Mouse (Mus musculus) subcutaneous adipose tissue, adult 2 months (tissue): ENCODE results near the gene Rnf145. TPM values are rescaled to one million over a fixed set of nuclear protein-coding genes. Genes with fewer than 3 reads are reported as not detected.

Experiments used
- polyA plus RNA-seq: library from polyadenylated mRNA; depleted of rRNA; stranded (reverse); fragments of >200 nt; gene quantifications from 2 replicates; pipeline ENCODE4 v1.2.3, GENCODE M21; 2012; ENCODE audit warnings: low replicate concordance; rRNA removed

Rnf145 gene
- polyA plus RNA-seq, result 55.0 and 83.6 TPM in 2 replicates

DNA sequence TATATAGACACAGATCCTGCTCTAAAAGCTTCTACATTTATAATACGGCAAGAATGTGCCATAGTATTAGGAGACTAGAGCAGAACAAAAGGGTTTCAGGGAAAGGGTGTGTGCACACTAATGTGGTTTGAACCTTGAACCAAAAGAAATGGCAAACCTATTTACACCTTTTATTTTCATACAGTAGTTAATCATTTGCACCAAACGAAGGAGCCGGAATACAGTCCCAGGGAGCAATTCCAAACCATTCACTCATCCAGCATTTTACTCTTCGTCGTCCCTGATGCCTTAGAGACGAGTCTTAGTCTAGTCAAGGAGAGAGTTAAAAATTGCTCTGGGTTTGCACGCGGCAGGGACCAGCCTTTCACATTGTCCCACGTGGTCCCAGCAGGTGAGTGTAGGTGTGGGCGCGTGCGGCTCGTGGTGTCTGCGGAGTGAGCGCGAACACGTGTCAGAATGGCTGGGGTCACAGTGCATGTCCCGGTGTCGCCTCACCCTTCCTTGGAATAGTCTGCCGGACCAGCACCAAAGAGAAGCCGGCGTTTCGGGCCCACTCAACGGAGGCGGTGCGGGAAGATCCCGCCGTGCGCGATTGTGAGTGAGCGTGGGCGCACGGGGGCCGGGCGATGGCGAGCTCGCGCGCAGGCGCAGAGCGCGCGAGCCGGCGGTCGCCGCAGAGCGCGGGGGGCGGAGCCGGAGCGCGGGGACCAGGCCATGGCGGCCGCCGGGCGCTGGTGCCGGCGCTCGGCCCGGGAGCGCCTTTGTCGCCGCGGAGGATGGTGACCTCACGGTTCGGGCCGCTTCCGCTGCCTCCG, at the start of gene Rnf145:
Gene Rnf145 (plus strand): TSS at position 684 of the 815 bp plus-strand sequence.

DNA sequence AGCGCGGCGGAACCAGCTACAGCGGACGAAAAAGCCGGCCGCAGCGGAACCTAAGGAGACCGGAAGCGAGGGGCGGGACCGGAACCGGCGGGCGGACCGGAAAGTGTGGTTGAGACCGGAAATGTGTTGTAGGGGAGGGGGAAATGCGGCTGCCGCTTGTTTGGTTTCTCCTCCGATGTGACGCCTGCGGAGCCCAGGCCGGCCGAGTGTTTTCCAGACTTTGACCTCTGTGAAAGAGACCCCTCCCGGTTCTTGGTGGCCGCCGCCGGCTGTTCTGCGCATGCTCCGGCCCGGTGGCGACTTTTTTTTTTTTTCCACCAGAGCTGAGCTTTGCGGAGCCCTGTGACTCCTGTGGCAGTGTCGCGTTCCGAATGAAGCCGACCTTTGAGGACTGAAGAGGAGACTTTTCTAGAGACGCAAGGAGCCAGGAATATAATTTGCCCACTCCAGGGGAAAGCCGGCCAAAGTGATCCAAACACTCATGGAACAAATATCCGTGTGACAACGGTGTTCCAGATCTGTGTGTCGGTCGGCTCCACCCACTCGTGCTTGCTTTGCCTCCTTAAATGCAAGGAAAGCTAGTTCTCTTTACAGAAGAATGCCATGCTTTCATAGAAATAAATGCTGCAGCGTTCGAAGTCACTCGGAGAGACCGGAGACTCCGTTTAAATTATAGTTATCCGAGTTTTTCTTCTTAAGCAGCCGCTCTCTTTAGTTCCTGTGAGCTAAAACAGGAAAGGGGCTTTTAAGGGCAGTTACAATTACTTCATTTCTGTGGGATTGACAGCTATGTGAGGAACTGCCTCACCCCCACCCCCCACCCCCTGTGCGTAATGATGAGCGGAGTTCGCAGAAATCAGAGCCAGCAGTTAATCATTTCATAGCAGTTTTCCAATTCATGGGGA, 48.1 kb upstream of the Rnf145 start, which contains the start of gene Ublcp1:
Gene Ublcp1 (minus strand): TSS at position 67 of the 905 bp plus-strand sequence.

Other genes with a start within 250 kb of the Rnf145 start
- gene Il12b, start 118.9 kb upstream of the Rnf145 start, polyA plus RNA-seq, result 0.06 and 0.49 TPM in 2 replicates
- 17.2 and 23.1 TPM in 2 replicates for gene Ublcp1, start 48.5 kb upstream of the Rnf145 start, polyA plus RNA-seq
- 47.2 and 96.9 TPM in 2 replicates for gene Ebf1, start 98.4 kb downstream of the Rnf145 start, polyA plus RNA-seq